Mouse (Mus musculus) lung, embryonic 15.5 days (tissue): Measurements from ENCODE around the gene Agbl4. TPM values are rescaled to one million over a fixed set of nuclear protein-coding genes. Genes with fewer than 3 reads are reported as not detected.
A peak's percentile ranks its signal among the peaks of the same experiment; 100 is the strongest.

Experiments used
- ATAC-seq: fragments of 200-750 bp; cut with Nextera tagmentation; 2 replicates; pipeline ENCODE4 v1.8.0; 2017; ENCODE audit warnings: moderate number of reproducible peaks, borderline replicate concordance; ENCODE audit not compliant: low FRiP score, low TSS enrichment; ENCODE audit errors: extremely low read depth
- H3K27ac ChIP-seq: fragments of 300-500 bp; sonication (generic); 2 replicates; pipeline ENCODE4 v1.5.1; 2015; ENCODE audit warnings: moderate library complexity, mild to moderate bottlenecking, inconsistent platforms
- H3K27me3 ChIP-seq: fragments of 300-500 bp; sonication (generic); 2 replicates; pipeline ENCODE4 v1.6.1; 2015; ENCODE audit warnings: inconsistent platforms
- H3K36me3 ChIP-seq: fragments of 300-500 bp; sonication (generic); 2 replicates; pipeline ENCODE4 v1.6.1; 2015; ENCODE audit warnings: inconsistent platforms
- H3K4me1 ChIP-seq: fragments of 300-500 bp; sonication (generic); 2 replicates; pipeline ENCODE4 v1.6.1; 2015; ENCODE audit warnings: inconsistent platforms
- H3K4me2 ChIP-seq: fragments of 300-500 bp; sonication (generic); 2 replicates; pipeline ENCODE4 v1.6.1; 2015; ENCODE audit warnings: inconsistent platforms, mild to moderate bottlenecking, moderate library complexity
- H3K4me3 ChIP-seq: fragments of 300-500 bp; sonication (generic); 2 replicates; pipeline ENCODE4 v1.5.1; 2015; ENCODE audit warnings: mild to moderate bottlenecking, inconsistent platforms
- H3K9ac ChIP-seq: fragments of 300-500 bp; sonication (generic); 2 replicates; pipeline ENCODE4 v1.6.1; 2015; ENCODE audit warnings: inconsistent platforms
- H3K9me3 ChIP-seq: fragments of 300-500 bp; sonication (generic); 2 replicates; pipeline ENCODE4 v1.6.1; 2016; ENCODE audit warnings: inconsistent platforms
- WGBS: fragments of 180-500 bp; shearing (Covaris S2); methylation state at CpG from one replicate; pipeline ENCODE4 v1.1.7; 2015; 5-methylcytosine and 5-hydroxymethylcytosine counted together
- polyA plus RNA-seq: library from polyadenylated mRNA; unstranded; fragments of >200 nt; fragmentation: Nextera tagmentation; extraction: Ambion mirVana; gene quantifications from 2 replicates; pipeline ENCODE4 v1.2.1, GENCODE M21; 2015

Gene Agbl4
- polyA plus RNA-seq, 1 experiment from 2014 or later, result 0.50 TPM

- no peaks in the 10 kb centered on the region for H3K36me3 ChIP-seq
- no peaks in the 10 kb centered on the region for H3K4me1 ChIP-seq
- no peaks in the 10 kb centered on the region for H3K9me3 ChIP-seq
- H3K9ac ChIP-seq, result no peak overlapping the region
- no peak for ATAC-seq
- no peak overlapping the region for H3K4me3 ChIP-seq
- 79% methylated on average over 2 of the region's 2 CpGs for WGBS
- no peaks in the 10 kb centered on the region for H3K27me3 ChIP-seq
- no peak overlapping the region for H3K27ac ChIP-seq
- no peak overlapping the region for H3K4me2 ChIP-seq
These were observed 604.2 kb downstream of the Agbl4 start for GRCm38 (mm10) chr4:111001641-111002040.

- no peak overlapping the region for H3K27ac ChIP-seq
- no peaks in the 10 kb centered on the region for H3K27me3 ChIP-seq
- 67% methylated on average over 1 of the region's 1 CpGs for WGBS
- H3K4me3 ChIP-seq, result no peak overlapping the region
- no peaks in the 10 kb centered on the region for H3K36me3 ChIP-seq
- no peaks in the 10 kb centered on the region for H3K4me1 ChIP-seq
- no peaks in the 10 kb centered on the region for H3K9me3 ChIP-seq
- no peak for ATAC-seq
- H3K9ac ChIP-seq, result no peak overlapping the region
- H3K4me2 ChIP-seq, result no peak overlapping the region
These were observed 607.4 kb downstream of the Agbl4 start for GRCm38 (mm10) chr4:111004719-111005479.

GRCm38 (mm10) chr4:111019376-111019775 lies 621.9 kb downstream of the Agbl4 start:
- Histone ChIP-seq H3K27ac (no peak overlapping the region), H3K27me3 (no peaks in the 10 kb centered on the region), H3K4me2 (no peak overlapping the region), H3K4me3 (no peak overlapping the region), H3K4me1 (no peaks in the 10 kb centered on the region), H3K9ac (no peak overlapping the region), H3K9me3 (no peaks in the 10 kb centered on the region), H3K36me3 (no peaks in the 10 kb centered on the region)
- WGBS, result 91% methylated on average over 4 of the region's 4 CpGs
- ATAC-seq, result no peak

GRCm38 (mm10) chr4:111067330-111067729 lies 669.9 kb downstream of the Agbl4 start:
- H3K4me2 ChIP-seq, result no peak overlapping the region
- no peak overlapping the region for H3K9ac ChIP-seq
- WGBS, result 85% methylated on average over 3 of the region's 3 CpGs
- no peak overlapping the region for H3K27ac ChIP-seq
- no peaks in the 10 kb centered on the region for H3K36me3 ChIP-seq
- H3K4me1 ChIP-seq, result no peaks in the 10 kb centered on the region
- no peak for ATAC-seq
- H3K9me3 ChIP-seq, result no peaks in the 10 kb centered on the region
- no peak overlapping the region for H3K4me3 ChIP-seq
- no peaks in the 10 kb centered on the region for H3K27me3 ChIP-seq

- ATAC-seq, result no peak
- H3K9ac ChIP-seq, result no peak overlapping the region
- no peak overlapping the region for H3K4me2 ChIP-seq
- WGBS, result 47% methylated on average over 6 of the region's 7 CpGs
- H3K9me3 ChIP-seq, result no peaks in the 10 kb centered on the region
- no peaks in the 10 kb centered on the region for H3K27me3 ChIP-seq
- H3K27ac ChIP-seq, result no peak overlapping the region
- no peaks in the 10 kb centered on the region for H3K36me3 ChIP-seq
- no peak overlapping the region for H3K4me3 ChIP-seq
- H3K4me1 ChIP-seq, result no peaks in the 10 kb centered on the region
These were observed 676.5 kb downstream of the Agbl4 start for GRCm38 (mm10) chr4:111073738-111074497.

GRCm38 (mm10) chr4:111074701-111075154 lies 677.3 kb downstream of the Agbl4 start:
- Histone ChIP-seq H3K36me3 (no peaks in the 10 kb centered on the region), H3K9me3 (no peaks in the 10 kb centered on the region), H3K4me3 (no peak overlapping the region), H3K4me2 (no peak overlapping the region), H3K4me1 (no peaks in the 10 kb centered on the region), H3K27ac (no peak overlapping the region), H3K27me3 (no peaks in the 10 kb centered on the region), H3K9ac (no peak overlapping the region)
- ATAC-seq, result no peak
- 61% methylated on average over 6 of the region's 6 CpGs for WGBS

GRCm38 (mm10) chr4:111077810-111078209 lies 680.3 kb downstream of the Agbl4 start:
- Histone ChIP-seq H3K9ac (no peak overlapping the region), H3K9me3 (no peaks in the 10 kb centered on the region), H3K27me3 (no peaks in the 10 kb centered on the region), H3K36me3 (no peaks in the 10 kb centered on the region), H3K4me3 (no peak overlapping the region), H3K4me1 (no peaks in the 10 kb centered on the region), H3K27ac (no peak overlapping the region), H3K4me2 (no peak overlapping the region)
- 84% methylated on average over 3 of the region's 3 CpGs for WGBS
- ATAC-seq, result 0 out of 2 replicates have a peak, but pooled peaks have one; percentile 23

- Histone ChIP-seq H3K9me3 (no peaks in the 10 kb centered on the region), H3K27me3 (no peaks in the 10 kb centered on the region), H3K4me1 (no peaks in the 10 kb centered on the region), H3K9ac (no peak overlapping the region), H3K36me3 (no peaks in the 10 kb centered on the region), H3K4me2 (no peak overlapping the region), H3K4me3 (no peak overlapping the region), H3K27ac (no peak overlapping the region)
- WGBS, result 91% methylated on average over 1 of the region's 1 CpGs
- ATAC-seq, result no peak
These were observed 687.9 kb downstream of the Agbl4 start for GRCm38 (mm10) chr4:111085330-111085729.

GRCm38 (mm10) chr4:111136217-111137147 lies 739.0 kb downstream of the Agbl4 start:
- no peak overlapping the region for H3K4me2 ChIP-seq
- no peak overlapping the region for H3K27ac ChIP-seq
- no peak overlapping the region for H3K9ac ChIP-seq
- H3K4me3 ChIP-seq, result no peak overlapping the region
- no peaks in the 10 kb centered on the region for H3K4me1 ChIP-seq
- WGBS, result 33% methylated on average over 3 of the region's 3 CpGs
- ATAC-seq, result no peak
- H3K36me3 ChIP-seq, result no peaks in the 10 kb centered on the region
- no peaks in the 10 kb centered on the region for H3K9me3 ChIP-seq
- no peaks in the 10 kb centered on the region for H3K27me3 ChIP-seq

GRCm38 (mm10) chr4:111147748-111148147 lies 750.3 kb downstream of the Agbl4 start:
- WGBS, result 85% methylated on average over 1 of the region's 1 CpGs
- ATAC-seq, result no peak
- Histone ChIP-seq H3K9me3 (no peaks in the 10 kb centered on the region), H3K9ac (no peak overlapping the region), H3K4me2 (no peak overlapping the region), H3K36me3 (no peaks in the 10 kb centered on the region), H3K27ac (no peak overlapping the region), H3K4me1 (no peaks in the 10 kb centered on the region), H3K27me3 (no peaks in the 10 kb centered on the region), H3K4me3 (no peak overlapping the region)

GRCm38 (mm10) chr4:111155859-111156258 lies 758.4 kb downstream of the Agbl4 start:
- ATAC-seq, result no peak
- no peaks in the 10 kb centered on the region for H3K36me3 ChIP-seq
- H3K4me1 ChIP-seq, result no peaks in the 10 kb centered on the region
- H3K9me3 ChIP-seq, result no peaks in the 10 kb centered on the region
- no peak overlapping the region for H3K9ac ChIP-seq
- 63% methylated on average over 1 of the region's 1 CpGs for WGBS
- H3K4me3 ChIP-seq, result no peak overlapping the region
- no peaks in the 10 kb centered on the region for H3K27me3 ChIP-seq
- no peak overlapping the region for H3K27ac ChIP-seq
- H3K4me2 ChIP-seq, result no peak overlapping the region
